Mouse (Mus musculus): ENCODE measurements around the gene Txnrd1.

The Txnrd1 gene

GRCm38 (mm10) chr10:82817936-82818335 lies 15.8 kb upstream of the Txnrd1 start:
- DNase-seq (ENCODE audit: low read depth, low spot score): no peak

- no peak for DNase-seq (ENCODE audit: low read depth, low spot score)
Observed at GRCm38 (mm10) chr10:82818661-82819060, 15.1 kb upstream of the Txnrd1 start.

GRCm38 (mm10) chr10:82823108-82823778 lies 10.5 kb upstream of the Txnrd1 start:
- no peak for DNase-seq (ENCODE audit: low read depth, low spot score)

GRCm38 (mm10) chr10:82823779-82824177 lies 10.0 kb upstream of the Txnrd1 start:
- DNase-seq (ENCODE audit: low read depth, low spot score): no peak

- no peak for DNase-seq (ENCODE audit: low read depth, low spot score)
Observed at GRCm38 (mm10) chr10:82824541-82824940, 9.2 kb upstream of the Txnrd1 start.

- no peak for DNase-seq (ENCODE audit: low read depth, low spot score)
Observed at GRCm38 (mm10) chr10:82826516-82826915, 7.2 kb upstream of the Txnrd1 start.

- no peak for DNase-seq (ENCODE audit: low read depth, low spot score)
Observed at GRCm38 (mm10) chr10:82835898-82836297, 2.1 kb downstream of the Txnrd1 start.

- DNase-seq (ENCODE audit: low read depth, low spot score): no peak
Observed at GRCm38 (mm10) chr10:82838390-82838789, 4.6 kb downstream of the Txnrd1 start.

GRCm38 (mm10) chr10:82844090-82844489 lies 10.3 kb downstream of the Txnrd1 start:
- DNase-seq (ENCODE audit: low read depth, low spot score): no peak

GRCm38 (mm10) chr10:82844731-82845130 lies 11.0 kb downstream of the Txnrd1 start:
- DNase-seq (ENCODE audit: low read depth, low spot score): no peak

- no peak for DNase-seq (ENCODE audit: low read depth, low spot score)
Observed at GRCm38 (mm10) chr10:82847821-82848459, 14.2 kb downstream of the Txnrd1 start.

- DNase-seq (ENCODE audit: low read depth, low spot score): no peak
Observed at GRCm38 (mm10) chr10:82849686-82850353, 16.1 kb downstream of the Txnrd1 start.

- no peak for DNase-seq (ENCODE audit: low read depth, low spot score)
Observed at GRCm38 (mm10) chr10:82850354-82850752, 16.6 kb downstream of the Txnrd1 start.

GRCm38 (mm10) chr10:82851751-82852150 lies 18.0 kb downstream of the Txnrd1 start:
- DNase-seq (ENCODE audit: low read depth, low spot score): no peak

- no peak for DNase-seq (ENCODE audit: low read depth, low spot score)
Observed at GRCm38 (mm10) chr10:82858032-82858680, 24.4 kb downstream of the Txnrd1 start.

- peak; percentile 89 for DNase-seq (ENCODE audit: low read depth, low spot score)
Observed at GRCm38 (mm10) chr10:82858691-82859532, 25.2 kb downstream of the Txnrd1 start.

GRCm38 (mm10) chr10:82859533-82859915 lies 25.8 kb downstream of the Txnrd1 start:
- no peak for DNase-seq (ENCODE audit: low read depth, low spot score)

GRCm38 (mm10) chr10:82860181-82860928 lies 26.6 kb downstream of the Txnrd1 start:
- no peak for DNase-seq (ENCODE audit: low read depth, low spot score)

- DNase-seq (ENCODE audit: low read depth, low spot score): no peak
Observed at GRCm38 (mm10) chr10:82860929-82861315, 27.2 kb downstream of the Txnrd1 start.

- DNase-seq (ENCODE audit: low read depth, low spot score): no peak
Observed at GRCm38 (mm10) chr10:82863106-82863680, 29.4 kb downstream of the Txnrd1 start.

Data from telencephalon, adult 2 months (tissue).